Mouse (Mus musculus) forebrain, embryonic 10.5 days (tissue): ENCODE data around the gene Wasl. TPM values are rescaled to one million over a fixed set of nuclear protein-coding genes. Genes with fewer than 3 reads are reported as not detected.

ENCODE experiments used
- polyA plus RNA-seq: library from polyadenylated mRNA; unstranded; fragments of >200 nt; fragmentation: Nextera tagmentation; extraction: Ambion mirVana; gene quantifications from 2 replicates; pipeline ENCODE4 v1.2.1, GENCODE M21; 2016

Wasl gene
- polyA plus RNA-seq, 1 experiment from 2014 or later: 56.9 TPM

Other genes with a start within 250 kb of the Wasl start
- 0.07 and 0.19 TPM in 2 replicates for gene Iqub, start 149.9 kb downstream of the Wasl start, polyA plus RNA-seq
- 245 and 258 TPM in 2 replicates for gene Ndufa5, start 137.0 kb downstream of the Wasl start, polyA plus RNA-seq
- not detected in 2 replicates for gene Asb15, start 136.9 kb downstream of the Wasl start, polyA plus RNA-seq
- 0.10 TPM in 1 of 2 replicates, not detected in the other for gene Lmod2, start 67.2 kb downstream of the Wasl start, polyA plus RNA-seq
- gene Hyal6, start 68.2 kb upstream of the Wasl start, polyA plus RNA-seq: not detected in 2 replicates
- gene Hyal4, start 83.3 kb upstream of the Wasl start, polyA plus RNA-seq: not detected in 2 replicates
- not detected in 2 replicates for gene Spam1, start 126.2 kb upstream of the Wasl start, polyA plus RNA-seq
- gene Hyal5, start 193.0 kb upstream of the Wasl start, polyA plus RNA-seq: not detected in 2 replicates